Mouse (Mus musculus) lung, postnatal 10 days (tissue): ENCODE measurements around the gene Nlrp9c.
"Not testable (repeated sequence)": the region's sequence is repeated elsewhere in the genome, so short reads cannot be mapped to it uniquely, and the experiment has no call there.

Experiments used
- DNase-seq: peaks from one replicate; pipeline ENCODE4 v3.0.0; 2021

Nlrp9c gene

DNA sequence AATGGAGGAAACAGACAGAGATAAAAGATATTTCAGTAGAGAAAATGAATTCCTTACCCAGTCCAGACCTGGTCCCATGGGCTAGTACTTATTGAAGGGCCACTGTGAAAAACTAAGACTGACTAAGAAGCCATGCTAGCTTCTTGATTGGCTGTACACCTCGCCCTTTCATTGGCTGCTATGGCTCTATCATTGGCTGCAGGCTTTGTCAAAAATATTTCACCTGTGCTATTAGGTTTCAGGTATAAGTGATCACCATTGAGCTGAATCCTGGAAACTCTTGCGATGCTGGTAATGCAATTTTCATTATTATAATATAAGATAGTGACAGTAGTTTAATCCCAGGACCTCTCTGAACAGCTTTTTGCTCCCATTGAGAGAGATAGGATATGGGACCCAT is at the start of gene Nlrp9c:
TSS of gene Nlrp9c (minus strand) at position 101 of the 400 bp plus-strand sequence.
- not testable (repeated sequence) for DNase-seq

GRCm38 (mm10) chr7:26434813-26435212 is 31.3 kb upstream of the Nlrp9c start, which contains the start of gene Nlrp4a:
Gene Nlrp4a, plus strand, starts transcription at chr7:26435113.
- no peak for DNase-seq

DNA sequence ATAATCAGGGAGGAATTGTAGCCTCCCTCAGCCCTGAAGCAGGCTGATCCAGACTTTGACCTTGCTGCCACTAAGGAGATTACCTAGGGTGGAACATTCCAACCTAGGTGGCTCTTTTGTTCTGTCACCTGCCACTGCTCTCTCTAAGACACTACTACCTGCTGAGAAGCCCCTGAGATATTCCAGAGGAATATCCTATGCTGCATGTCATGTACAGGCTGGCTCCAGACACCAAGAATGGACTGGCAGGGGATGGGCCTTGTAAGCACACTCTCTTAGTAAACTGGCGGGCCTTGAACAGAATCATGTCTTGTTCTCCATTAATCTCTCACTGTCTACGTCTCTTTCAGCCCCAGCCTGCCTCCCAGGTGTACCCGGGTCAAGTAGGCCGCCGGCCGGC is 11.7 kb downstream of the Nlrp9c start:
- DNase-seq: not testable (repeated sequence)

DNA sequence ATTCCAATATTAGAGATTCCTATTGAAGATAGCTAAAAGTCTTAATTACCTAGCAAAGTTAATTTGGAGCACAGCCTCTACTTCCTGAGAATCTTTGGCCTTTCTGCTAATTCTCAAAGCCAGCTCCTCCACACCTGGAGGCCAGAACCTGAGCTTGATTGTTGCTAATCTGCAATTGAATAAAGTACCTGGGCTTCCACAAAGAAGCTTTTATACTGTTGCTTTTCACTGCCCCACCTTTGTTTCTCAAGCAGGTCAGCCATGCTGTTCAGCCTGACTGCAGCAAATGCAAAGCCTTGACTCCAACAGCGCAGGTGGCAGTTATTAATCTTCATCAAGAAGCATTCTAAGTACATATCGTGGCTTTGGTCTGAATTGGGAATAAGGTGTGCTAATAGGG is 12.4 kb downstream of the Nlrp9c start:
- DNase-seq: not testable (repeated sequence)

- DNase-seq: not testable (repeated sequence)
Measured at GRCm38 (mm10) chr7:26386691-26387090, 16.8 kb downstream of the Nlrp9c start.

GRCm38 (mm10) chr7:26380807-26381206 is 22.7 kb downstream of the Nlrp9c start:
- no peak for DNase-seq

DNA sequence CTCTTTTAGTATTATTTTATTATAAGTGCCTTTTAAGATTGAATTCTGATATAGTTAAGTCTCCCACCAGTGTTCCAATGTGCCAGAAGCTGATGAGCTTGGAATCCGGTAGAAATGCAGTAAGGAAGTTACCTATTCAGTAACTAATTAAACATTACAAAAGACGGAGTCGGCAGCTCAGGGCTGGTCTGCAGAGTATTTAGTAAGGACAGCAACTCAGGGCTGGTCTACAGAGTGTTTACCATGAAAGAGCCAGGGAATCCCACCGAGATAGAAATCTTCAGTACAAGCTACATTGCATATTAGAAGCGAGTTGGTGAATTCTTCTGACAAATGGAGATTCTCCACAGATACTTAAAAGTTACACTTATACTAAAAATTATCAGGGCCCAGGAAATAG is 30.3 kb downstream of the Nlrp9c start:
- DNase-seq: not testable (repeated sequence)

DNA sequence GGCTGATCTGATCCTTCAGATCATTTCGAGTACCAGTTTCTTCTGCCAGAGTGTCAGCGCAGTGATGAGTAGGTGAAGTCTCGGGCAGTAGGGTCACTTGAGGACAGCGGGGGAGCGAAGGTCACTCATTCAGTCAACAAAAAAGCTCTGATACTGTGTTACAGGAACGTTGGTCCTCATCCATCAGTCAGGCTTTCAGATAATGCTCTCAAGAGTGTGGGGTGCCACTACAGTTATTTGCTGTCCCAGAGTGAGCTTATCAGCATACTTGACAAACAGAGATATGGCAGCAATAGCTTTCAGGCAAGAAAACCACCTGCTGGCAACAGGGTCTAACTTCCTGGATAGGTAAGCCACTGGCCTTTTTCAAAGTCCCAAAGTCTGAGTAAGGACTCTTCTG is 46.8 kb downstream of the Nlrp9c start:
- not testable (repeated sequence) for DNase-seq

DNA sequence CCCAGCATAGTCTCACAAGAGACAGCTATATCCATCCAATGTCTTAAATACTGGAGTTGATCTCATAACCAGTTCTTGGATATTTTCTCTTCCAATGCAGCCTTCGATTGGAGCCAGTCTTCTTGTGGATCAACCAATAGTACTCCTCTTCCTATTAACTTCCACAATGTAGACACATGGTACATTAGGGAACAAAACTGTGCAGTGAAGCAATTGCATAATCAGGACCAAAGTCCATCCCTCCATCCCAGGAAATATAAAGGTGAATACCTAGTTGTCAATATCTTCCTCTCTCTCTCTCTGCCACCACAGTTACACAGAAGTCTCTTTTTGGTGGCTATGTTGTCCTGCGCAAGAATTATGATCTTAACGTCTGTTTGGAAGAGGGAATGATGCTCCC is 51.2 kb downstream of the Nlrp9c start:
- not testable (repeated sequence) for DNase-seq

- DNase-seq: not testable (repeated sequence)
Measured at GRCm38 (mm10) chr7:26350177-26350576, 53.3 kb downstream of the Nlrp9c start.

GRCm38 (mm10) chr7:26320361-26320760 is 83.1 kb downstream of the Nlrp9c start:
- DNase-seq: not testable (repeated sequence)

GRCm38 (mm10) chr7:26315809-26316208 is 87.7 kb downstream of the Nlrp9c start:
- DNase-seq: not testable (repeated sequence)

GRCm38 (mm10) chr7:26315194-26315593 is 88.3 kb downstream of the Nlrp9c start:
- not testable (repeated sequence) for DNase-seq

DNA sequence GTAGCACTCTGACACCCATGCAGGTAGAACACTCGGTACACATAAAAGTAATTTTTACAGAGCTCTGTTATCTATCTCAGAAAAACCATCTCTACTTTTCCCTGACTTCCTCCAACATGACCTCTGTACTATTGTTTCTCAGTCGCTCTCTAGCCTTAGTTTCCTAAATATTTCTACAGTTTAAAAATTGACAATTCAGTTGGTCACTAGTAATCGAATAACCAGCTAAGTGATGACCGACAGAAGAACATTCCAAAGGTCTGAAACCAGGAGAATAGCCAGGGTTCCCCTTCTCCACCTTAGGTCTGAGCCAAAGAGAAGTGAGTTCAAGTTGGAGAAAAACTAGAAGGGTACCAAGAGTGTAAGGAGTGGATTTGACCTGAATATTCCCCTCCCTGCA is 91.7 kb downstream of the Nlrp9c start:
- DNase-seq: not testable (repeated sequence)

DNA sequence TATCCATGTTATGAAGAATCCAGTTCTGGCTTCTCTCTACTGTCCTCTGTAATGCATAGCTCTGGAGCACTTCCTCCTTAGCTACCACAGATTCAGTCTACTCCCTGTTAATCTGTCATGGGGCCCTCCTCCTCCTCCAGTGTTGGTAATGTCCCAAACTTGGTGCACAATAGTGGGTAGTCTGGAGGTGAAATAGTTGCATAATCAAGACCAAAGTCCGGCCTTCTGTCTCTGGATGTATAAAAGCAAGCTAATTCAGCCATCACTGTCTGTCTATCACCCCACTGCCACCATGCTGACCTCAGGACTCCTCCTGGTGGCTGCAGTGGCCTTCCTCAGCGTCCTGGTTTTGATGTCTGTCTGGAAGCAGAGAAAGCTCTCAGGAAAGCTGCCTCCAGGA is 96.6 kb downstream of the Nlrp9c start, which contains the start of gene Cyp2a4:
TSS of gene Cyp2a4 (plus strand) at position 244 of the 400 bp plus-strand sequence.
- not testable (repeated sequence) for DNase-seq

DNA sequence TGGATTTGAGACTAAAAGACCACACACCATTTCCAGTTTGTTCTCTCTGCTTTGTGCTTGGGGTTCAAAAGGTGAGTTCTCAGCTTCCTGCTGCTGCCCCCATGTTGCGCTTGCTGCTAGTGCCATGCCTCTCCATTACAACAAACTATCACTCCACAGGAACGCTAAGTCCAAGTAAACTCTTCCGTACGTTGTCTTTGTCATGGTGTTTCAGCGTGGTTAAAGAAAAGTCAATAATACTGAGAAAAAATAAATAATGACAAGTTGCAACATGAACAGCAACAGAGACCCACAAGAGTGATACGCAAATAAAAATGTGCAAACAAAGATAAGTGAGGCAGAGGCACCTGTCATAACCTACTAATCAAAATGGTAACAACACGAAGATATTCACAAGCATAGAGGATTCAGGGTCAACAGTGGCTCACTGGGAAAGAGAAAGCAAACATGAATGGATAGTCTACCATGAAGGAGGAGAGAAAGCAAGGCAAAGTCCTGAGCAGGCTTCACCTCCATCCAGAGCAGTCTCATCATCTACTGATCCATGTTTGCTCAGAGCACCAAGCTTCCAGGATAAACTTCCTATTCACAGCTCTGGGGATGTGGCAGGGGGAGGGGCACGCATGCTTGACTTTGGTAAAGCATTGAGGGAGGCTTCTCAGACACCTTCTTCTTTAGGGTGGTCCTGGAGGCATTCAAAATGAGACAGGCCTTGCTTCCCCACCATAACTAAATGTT is 99.9 kb downstream of the Nlrp9c start:
- DNase-seq: not testable (repeated sequence)
